Mouse (Mus musculus) cerebellum, adult 2 months (tissue): Measurements from ENCODE around the gene Dhx15.

Experiments
- CTCF ChIP-seq: fragments of 200-500 bp; IDR thresholded peaks from 2 replicates; pipeline ENCODE4 v1.5.1; 2011; ENCODE audit warnings: low read depth, mild to moderate bottlenecking, control low read depth, low read length, moderate library complexity, borderline replicate concordance; ENCODE audit not compliant: insufficient read depth
- POLR2A ChIP-seq: fragments of 200-500 bp; IDR thresholded peaks from 2 replicates; pipeline ENCODE4 v1.6.1; 2011; ENCODE audit warnings: low read length, control low read depth, borderline replicate concordance; ENCODE audit not compliant: insufficient read depth

DNA sequence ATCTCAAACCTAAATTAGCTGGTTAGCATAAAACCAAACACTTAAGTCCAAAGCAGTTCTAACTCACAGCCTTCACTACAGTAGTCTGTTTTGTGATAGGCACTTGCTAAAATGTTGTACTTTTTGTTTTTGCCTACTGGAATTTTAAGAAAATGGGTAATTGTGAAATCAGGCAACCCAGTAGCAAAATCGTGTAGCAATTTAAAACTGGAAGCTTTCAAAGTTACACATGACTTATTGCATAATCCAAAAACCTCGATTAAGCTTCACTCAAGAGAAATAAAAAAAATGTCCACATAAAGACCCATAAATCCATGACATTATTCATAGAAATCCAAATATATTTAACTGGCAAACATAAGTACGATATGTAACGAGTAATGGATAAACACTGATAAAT lies 43.2 kb downstream of the Dhx15 start:
- TF ChIP-seq CTCF: no peak
- TF ChIP-seq POLR2A: no peak
